Mouse (Mus musculus) testis, postnatal 14 days (tissue): ENCODE measurements at regions not wholly inside any gene's neighbourhood (a gene's known extent, or its start where the extent isn't known, plus 50 kb on each side); places are given as distances from the start of the nearest gene placed in this dataset.
A peak's percentile ranks its signal among the peaks of the same experiment; 100 is the strongest.

ENCODE experiments used
- DNase-seq: peaks from one replicate; pipeline ENCODE4 v3.0.0; 2021; ENCODE audit warnings: low spot score

- no peak for DNase-seq
These were observed 922.9 kb upstream of the Ppp6c start for GRCm38 (mm10) chr2:40149186-40149585.

DNA sequence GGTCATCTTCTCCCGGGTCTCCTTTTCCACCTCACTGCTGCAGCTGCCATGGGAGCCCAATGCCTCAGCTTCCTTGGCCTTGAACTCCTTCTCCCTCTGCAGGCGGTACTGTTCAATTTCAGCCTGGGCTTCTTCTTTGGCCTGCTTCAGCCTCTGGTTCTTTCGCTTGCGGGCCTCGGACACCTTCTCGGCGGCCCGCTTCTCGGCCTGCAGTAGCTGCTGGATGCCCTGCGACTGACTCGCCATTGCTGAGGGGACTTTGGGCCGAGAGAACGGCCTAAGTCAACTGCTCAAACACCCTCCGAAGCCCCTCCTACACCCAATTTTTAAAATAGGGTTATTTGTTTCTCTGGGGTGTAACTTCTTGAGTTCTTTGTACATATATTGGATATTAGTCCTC, 901.4 kb upstream of the Ppp6c start:
- DNase-seq, result peak; percentile 6

DNA sequence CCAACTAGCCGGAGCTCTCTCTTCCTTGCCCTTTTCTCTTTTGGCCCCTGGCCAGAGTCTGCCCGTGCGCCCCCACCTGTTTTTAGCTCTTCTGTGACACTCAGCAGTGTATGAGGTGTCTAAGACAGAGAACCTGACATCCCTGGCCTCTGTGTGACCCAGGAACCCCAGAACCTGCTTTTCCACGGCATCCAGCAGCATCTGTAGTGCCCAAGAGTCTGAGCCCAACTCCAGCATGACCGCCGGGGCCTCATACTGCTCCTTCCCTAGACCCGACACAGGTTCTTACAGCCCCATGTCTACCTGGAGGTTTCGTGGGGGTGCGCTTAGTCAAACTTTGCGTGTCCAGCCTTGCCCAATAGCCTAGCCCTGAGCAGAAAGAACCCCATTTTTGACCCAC, 892.9 kb upstream of the Ppp6c start:
- no peak for DNase-seq

- DNase-seq, result no peak
These were observed 888.2 kb upstream of the Ppp6c start for GRCm38 (mm10) chr2:40114435-40114834.
